Mouse (Mus musculus) olfactory bulb, adult 2 months (tissue): ENCODE measurements around the gene Gclc. TPM values are rescaled to one million over a fixed set of nuclear protein-coding genes. Genes with fewer than 3 reads are reported as not detected.
"Not testable (repeated sequence)": the region's sequence is repeated elsewhere in the genome, so short reads cannot be mapped to it uniquely, and the experiment has no call there.

Source experiments
- H3K27ac ChIP-seq: fragments of 200-500 bp; 2 replicates; pipeline ENCODE4 v1.5.1; 2012; ENCODE audit warnings: low read depth, low read length; ENCODE audit not compliant: insufficient read depth
- H3K4me1 ChIP-seq: fragments of 200-500 bp; 2 replicates; pipeline ENCODE4 v1.6.1; 2012; ENCODE audit warnings: low read length; ENCODE audit not compliant: control insufficient read depth, insufficient read depth
- H3K4me3 ChIP-seq: fragments of 200-500 bp; 2 replicates; pipeline ENCODE4 v1.5.1; 2012; ENCODE audit warnings: mild to moderate bottlenecking, low read depth, low read length, moderate library complexity; ENCODE audit not compliant: insufficient read depth
- CTCF ChIP-seq: fragments of 200-500 bp; IDR thresholded peaks from 2 replicates; pipeline ENCODE4 v1.5.1; 2012; ENCODE audit warnings: low read depth, mild to moderate bottlenecking, low read length, moderate library complexity; ENCODE audit not compliant: insufficient read depth
- POLR2A ChIP-seq: fragments of 200-500 bp; IDR thresholded peaks from 2 replicates; pipeline ENCODE4 v1.6.1; 2012; ENCODE audit warnings: mild to moderate bottlenecking, low read depth, low read length, moderate library complexity; ENCODE audit not compliant: insufficient read depth
- WGBS: fragments of 180-500 bp; shearing (Covaris S2); methylation state at CpG from one replicate; pipeline ENCODE4 v1.1.7; 2018; 5-methylcytosine and 5-hydroxymethylcytosine counted together
- polyA plus RNA-seq: library from polyadenylated mRNA; stranded (reverse); fragments of >200 nt; gene quantifications from 2 replicates; pipeline ENCODE4 v1.2.4, GENCODE M21; 2012; ENCODE audit warnings: low replicate concordance; ENCODE audit not compliant: missing spikeins, insufficient read depth, insufficient read length

Gene Gclc
- polyA plus RNA-seq, 1 experiment = not detected

- no peaks in the 10 kb centered on the region for H3K4me1 ChIP-seq
- no peak for TF ChIP-seq POLR2A
- TF ChIP-seq CTCF = no peak
- no peak overlapping the region for H3K4me3 ChIP-seq
- 87% methylated on average over 6 of the region's 6 CpGs for WGBS
- no peak overlapping the region for H3K27ac ChIP-seq
Measured at GRCm38 (mm10) chr9:77737298-77738041, 16.9 kb upstream of the Gclc start.

- Histone ChIP-seq H3K4me3 (no peak overlapping the region), H3K27ac (no peak overlapping the region), H3K4me1 (no peaks in the 10 kb centered on the region)
- WGBS = 66% methylated on average over 1 of the region's 1 CpGs
- no peak for TF ChIP-seq CTCF
- no peak for TF ChIP-seq POLR2A
Measured at GRCm38 (mm10) chr9:77741452-77741851, 12.9 kb upstream of the Gclc start.

GRCm38 (mm10) chr9:77744798-77745197 lies 9.5 kb upstream of the Gclc start:
- TF ChIP-seq POLR2A (no peak), CTCF (no peak)
- H3K4me1 ChIP-seq = peaks cover under 1% of the 10 kb centered on the region
- H3K27ac ChIP-seq = no peak overlapping the region
- 78% methylated on average over 3 of the region's 3 CpGs for WGBS
- H3K4me3 ChIP-seq = no peak overlapping the region

- Histone ChIP-seq H3K4me1 (peaks cover 3% of the 10 kb centered on the region), H3K27ac (no peak overlapping the region), H3K4me3 (no peak overlapping the region)
- 61% methylated on average over 2 of the region's 2 CpGs for WGBS
- TF ChIP-seq POLR2A (no peak), CTCF (no peak)
Measured at GRCm38 (mm10) chr9:77746315-77746714, 8.0 kb upstream of the Gclc start.

- not testable (repeated sequence) for H3K4me1 ChIP-seq, H3K27ac ChIP-seq, H3K4me3 ChIP-seq
- 83% methylated on average over 1 of the region's 1 CpGs for WGBS
Measured at GRCm38 (mm10) chr9:77748292-77748691, 6.0 kb upstream of the Gclc start.

GRCm38 (mm10) chr9:77750133-77751060 lies 3.9 kb upstream of the Gclc start:
- peak; percentile 77 for TF ChIP-seq POLR2A
- TF ChIP-seq CTCF = no peak
- peak overlapping the region; percentile 60 for H3K4me3 ChIP-seq
- under 1% methylated on average over 79 of the region's 79 CpGs for WGBS

GRCm38 (mm10) chr9:77751091-77751521 lies 3.2 kb upstream of the Gclc start:
- Histone ChIP-seq H3K27ac (peak overlapping the region; percentile 87), H3K4me3 (peak overlapping the region; percentile 60), H3K4me1 (peaks cover 3% of the 10 kb centered on the region)
- under 1% methylated on average over 12 of the region's 12 CpGs for WGBS
- TF ChIP-seq POLR2A (no peak), CTCF (no peak)

More at GRCm38 (mm10) chr9:77750133-77751060, 3.9 kb upstream of the Gclc start:
- Histone ChIP-seq H3K4me1 (peaks cover 3% of the 10 kb centered on the region), H3K27ac (peak overlapping the region; percentile 87)

GRCm38 (mm10) chr9:77754728-77755402 lies 530 bp downstream of the Gclc start:
- under 1% methylated on average over 45 of the region's 57 CpGs for WGBS
- Histone ChIP-seq H3K4me1 (peaks cover 4% of the 10 kb centered on the region), H3K27ac (0 out of 2 replicates have a peak overlapping the region, but pooled peaks have one; percentile 23), H3K4me3 (peak overlapping the region; percentile 71)
- TF ChIP-seq CTCF = no peak
- no peak for TF ChIP-seq POLR2A

GRCm38 (mm10) chr9:77755403-77755784 lies 1.1 kb downstream of the Gclc start:
- WGBS = 22% methylated on average over 9 of the region's 9 CpGs
- H3K27ac ChIP-seq = no peak overlapping the region
- H3K4me3 ChIP-seq = no peak overlapping the region
- 0 out of 2 replicates have a peak, but pooled peaks cover 2% of the 10 kb centered on the region for H3K4me1 ChIP-seq
- TF ChIP-seq CTCF (no peak), POLR2A (no peak)
